Comparison of ENCODE assay signal across 24 mouse cellular contexts in the genomic region with DNA sequence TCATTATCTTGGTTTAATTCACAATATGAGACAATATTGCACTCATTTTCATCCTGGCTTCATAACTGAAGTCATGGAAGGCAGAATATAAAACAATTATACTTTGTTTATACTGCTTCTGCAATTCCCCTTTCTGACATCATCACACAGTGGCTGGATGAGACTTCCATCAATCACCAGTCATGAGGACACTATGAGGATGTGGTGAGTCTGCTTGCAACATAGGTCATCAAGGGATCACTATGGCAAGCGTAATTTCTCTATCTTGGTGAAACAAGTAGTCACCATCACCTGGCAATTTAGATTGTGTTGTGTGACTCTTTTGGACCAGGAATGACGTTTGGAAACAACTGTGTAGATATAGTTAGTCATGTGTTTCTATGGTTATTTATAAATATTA.
"Had no signal": no experiment of that assay in that cellular context is flagged by ENCODE, and none has a peak within 500 bp of the region (broad histone marks: within the 10 kb centered on the region; RNA-seq: fewer than 3 reads in every experiment).

No protein-coding gene starts in this region.

- H3K4me3 ChIP-seq: gastrocnemius, adult 2 months; heart, adult 2 months; heart, embryonic 13.5 days; heart, embryonic 15.5 days; hindbrain, embryonic 13.5 days; hindbrain, embryonic 15.5 days; kidney, embryonic 15.5 days; layer of hippocampus, adult 2 months; left cerebral cortex, adult 2 months; limb, embryonic 10.5 days; limb, embryonic 12.5 days; liver, embryonic 13.5 days had no signal

- H3K36me3 ChIP-seq: heart, embryonic 13.5 days; heart, embryonic 15.5 days; hindbrain, embryonic 13.5 days; hindbrain, embryonic 15.5 days; kidney, embryonic 15.5 days; limb, embryonic 10.5 days; limb, embryonic 12.5 days; liver, embryonic 13.5 days had no signal

- H3K27me3 ChIP-seq: heart, embryonic 13.5 days; heart, embryonic 15.5 days; hindbrain, embryonic 13.5 days; hindbrain, embryonic 15.5 days; kidney, embryonic 15.5 days; limb, embryonic 12.5 days; liver, embryonic 13.5 days had no signal

- DNase-seq: gastrocnemius, adult 2 months; gastrocnemius, postnatal 10 days; gastrocnemius, postnatal 25 days; heart, adult 11 months; heart, adult 2 months; heart, postnatal 14 days; heart, postnatal 36 days; kidney, adult 11 months; kidney, adult 2 months; kidney, adult 9 months; kidney, postnatal 25 days; liver; liver, embryonic 13.5 days had no signal

- ATAC-seq: hindbrain, postnatal 0 days; intestine, embryonic 16.5 days had no signal
